Mouse (Mus musculus) frontal cortex, postnatal 25 days (tissue): ENCODE measurements around the gene Hist2h2ab.
"Not testable (repeated sequence)": the region's sequence is repeated elsewhere in the genome, so short reads cannot be mapped to it uniquely, and the experiment has no call there.

ENCODE experiments used
- DNase-seq, 2 experiments: peaks; one replicate each; pipeline ENCODE4 v3.0.0; 2022; ENCODE audit warnings: low spot score in 2 of 2

The Hist2h2ab gene

DNA sequence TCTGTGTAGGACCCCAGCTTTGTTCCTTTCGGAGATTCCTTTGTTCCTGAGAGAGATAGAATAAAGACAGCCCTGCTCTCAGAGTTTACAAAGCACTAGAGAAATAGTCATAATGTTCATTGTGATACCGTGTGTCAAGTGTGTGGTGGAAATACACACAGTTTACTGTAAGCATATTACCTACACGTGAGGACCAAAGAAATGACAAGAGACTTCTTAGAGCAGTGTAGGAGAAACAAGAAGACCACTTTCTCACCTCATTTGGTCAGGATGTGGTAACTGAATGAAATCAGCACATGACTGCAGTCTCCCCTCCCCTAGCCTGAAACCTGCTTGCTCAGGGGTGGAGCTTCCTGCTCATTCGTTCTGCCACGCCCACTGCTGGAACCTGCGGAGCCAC, 21.5 kb upstream of the Hist2h2ab start:
- no peak for DNase-seq

DNA sequence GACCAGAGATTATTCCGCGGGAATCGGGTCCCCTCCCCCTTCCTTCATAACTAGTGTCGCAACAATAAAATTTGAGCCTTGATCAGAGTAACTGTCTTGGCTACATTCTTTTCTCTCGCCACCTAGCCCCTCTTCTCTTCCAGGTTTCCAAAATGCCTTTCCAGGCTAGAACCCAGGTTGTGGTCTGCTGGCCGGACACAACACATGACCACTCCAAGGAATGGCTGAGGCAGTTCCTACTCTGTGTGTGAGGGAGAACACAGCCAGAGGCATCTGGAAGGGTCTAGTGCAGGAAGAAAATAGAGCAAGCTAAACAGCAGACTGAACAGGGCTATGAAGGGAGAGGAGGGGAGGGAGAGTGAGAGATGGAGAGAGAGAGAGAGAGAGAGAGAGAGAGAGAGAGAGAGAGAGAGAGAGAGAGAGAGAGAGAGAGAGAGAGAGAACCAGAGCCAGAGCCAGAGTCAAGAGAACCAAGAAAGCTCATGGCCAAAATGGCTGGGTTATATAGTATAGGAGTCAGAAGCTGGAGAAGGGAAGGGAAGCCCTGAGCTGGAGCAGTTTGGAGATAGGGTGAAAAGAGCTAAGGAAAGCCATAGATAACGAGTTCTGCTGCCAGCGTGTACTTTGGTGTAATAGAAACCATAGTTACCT, 20.9 kb upstream of the Hist2h2ab start:
- not testable (repeated sequence) for DNase-seq

DNA sequence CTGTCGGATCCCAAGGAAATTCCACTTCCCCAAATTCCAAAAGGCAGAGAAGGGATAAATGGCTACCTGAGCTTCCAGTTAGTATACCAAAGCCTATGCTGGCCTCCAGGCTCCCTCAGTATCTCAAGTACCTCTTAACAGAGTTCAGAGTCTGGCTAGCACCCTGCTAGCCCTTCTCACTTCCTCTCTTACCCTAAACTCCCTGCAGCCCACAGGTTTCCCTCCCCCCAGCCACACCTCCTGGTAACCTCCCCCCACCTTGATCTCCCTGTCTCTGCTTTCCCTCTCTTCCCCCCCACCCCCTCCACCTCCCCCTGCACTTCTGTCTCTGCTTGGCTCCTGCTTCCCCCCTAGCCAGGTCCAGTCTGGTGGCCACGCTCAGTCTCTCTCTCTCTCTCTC, 19.9 kb upstream of the Hist2h2ab start:
- no peak for DNase-seq

DNA sequence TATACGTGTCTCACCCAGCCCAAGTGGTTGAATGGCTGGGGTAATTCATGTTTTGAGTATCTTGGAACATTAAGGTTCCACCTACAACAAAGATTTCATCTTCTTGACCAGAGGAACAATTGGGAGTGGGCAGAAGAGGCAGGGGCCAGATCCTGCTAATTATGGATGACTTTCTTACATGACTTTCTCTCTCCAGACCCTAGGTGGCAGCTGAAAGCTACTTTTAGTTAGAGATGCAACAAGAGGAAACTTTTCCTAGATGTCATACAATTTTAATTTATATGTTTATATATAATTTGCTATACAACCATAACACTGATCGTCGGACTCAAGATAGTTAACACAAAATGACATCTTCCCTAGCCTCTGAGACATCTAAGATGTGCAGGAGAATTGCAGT, 11.8 kb upstream of the Hist2h2ab start:
- no peak for DNase-seq

DNA sequence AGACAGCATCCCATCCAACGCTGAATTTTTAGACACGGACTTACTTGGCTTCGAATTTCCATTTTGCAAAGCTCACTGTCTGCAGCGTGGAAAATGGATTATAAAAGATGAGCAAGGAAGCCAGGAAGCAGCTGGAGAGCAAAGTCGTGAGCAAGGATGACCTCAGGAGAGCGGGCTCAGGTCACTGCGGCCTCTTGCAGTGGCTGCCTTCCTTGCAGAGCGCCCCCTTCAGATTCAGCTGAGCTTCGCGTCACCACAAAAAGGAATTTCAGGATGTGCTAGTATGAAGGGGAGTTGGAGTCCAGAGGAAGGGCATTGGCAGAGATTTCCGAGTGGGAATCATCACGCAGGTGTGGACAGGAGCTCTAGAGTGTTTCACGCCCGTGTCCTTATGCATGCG, 10.4 kb upstream of the Hist2h2ab start:
- DNase-seq, result no peak

DNA sequence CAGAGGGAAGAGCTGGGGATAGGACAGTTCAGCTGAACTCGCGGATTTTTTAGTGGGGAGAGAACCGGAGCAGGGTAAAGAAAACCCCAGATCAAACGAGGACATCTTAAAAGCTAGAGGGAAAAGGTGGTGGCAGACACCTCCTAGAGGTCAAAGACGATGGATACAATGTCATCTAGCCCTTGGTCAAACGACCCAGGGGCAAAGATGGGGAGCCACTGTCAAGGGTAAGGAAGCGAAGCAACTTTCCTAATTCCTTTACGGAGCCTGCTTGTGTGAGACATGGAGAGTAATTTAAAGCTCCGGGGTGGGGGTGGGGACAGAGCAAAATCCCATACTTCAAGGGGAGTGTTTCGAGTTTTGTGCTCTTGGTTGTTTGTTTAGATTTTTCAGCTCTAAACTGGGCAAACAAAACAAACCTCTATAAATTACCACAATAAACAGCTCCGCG, 449 bp upstream of the Hist2h2ab start:
- no peak for DNase-seq

DNA sequence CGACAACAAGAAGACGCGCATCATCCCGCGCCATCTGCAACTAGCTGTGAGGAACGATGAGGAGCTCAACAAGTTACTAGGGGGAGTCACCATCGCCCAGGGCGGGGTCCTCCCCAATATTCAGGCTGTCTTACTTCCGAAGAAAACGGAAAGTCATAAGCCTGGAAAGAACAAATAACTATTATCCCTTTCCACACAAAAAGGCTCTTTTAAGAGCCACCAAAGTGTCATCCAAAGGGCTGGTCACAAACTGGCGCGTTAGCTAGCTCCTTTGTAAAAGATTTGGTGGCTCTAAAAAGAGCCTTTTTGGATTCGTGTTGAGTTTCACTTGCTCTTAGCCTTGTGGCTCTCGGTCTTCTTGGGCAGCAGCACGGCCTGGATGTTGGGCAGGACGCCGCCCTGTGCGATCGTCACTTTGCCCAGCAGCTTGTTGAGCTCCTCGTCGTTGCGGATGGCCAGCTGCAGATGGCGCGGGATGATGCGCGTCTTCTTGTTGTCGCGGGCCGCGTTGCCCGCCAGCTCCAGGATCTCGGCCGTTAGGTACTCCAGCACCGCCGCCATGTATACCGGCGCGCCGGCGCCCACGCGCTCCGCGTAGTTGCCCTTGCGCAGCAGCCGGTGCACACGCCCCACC, 583 bp downstream of the Hist2h2ab start:
- DNase-seq, result not testable (repeated sequence)

DNA sequence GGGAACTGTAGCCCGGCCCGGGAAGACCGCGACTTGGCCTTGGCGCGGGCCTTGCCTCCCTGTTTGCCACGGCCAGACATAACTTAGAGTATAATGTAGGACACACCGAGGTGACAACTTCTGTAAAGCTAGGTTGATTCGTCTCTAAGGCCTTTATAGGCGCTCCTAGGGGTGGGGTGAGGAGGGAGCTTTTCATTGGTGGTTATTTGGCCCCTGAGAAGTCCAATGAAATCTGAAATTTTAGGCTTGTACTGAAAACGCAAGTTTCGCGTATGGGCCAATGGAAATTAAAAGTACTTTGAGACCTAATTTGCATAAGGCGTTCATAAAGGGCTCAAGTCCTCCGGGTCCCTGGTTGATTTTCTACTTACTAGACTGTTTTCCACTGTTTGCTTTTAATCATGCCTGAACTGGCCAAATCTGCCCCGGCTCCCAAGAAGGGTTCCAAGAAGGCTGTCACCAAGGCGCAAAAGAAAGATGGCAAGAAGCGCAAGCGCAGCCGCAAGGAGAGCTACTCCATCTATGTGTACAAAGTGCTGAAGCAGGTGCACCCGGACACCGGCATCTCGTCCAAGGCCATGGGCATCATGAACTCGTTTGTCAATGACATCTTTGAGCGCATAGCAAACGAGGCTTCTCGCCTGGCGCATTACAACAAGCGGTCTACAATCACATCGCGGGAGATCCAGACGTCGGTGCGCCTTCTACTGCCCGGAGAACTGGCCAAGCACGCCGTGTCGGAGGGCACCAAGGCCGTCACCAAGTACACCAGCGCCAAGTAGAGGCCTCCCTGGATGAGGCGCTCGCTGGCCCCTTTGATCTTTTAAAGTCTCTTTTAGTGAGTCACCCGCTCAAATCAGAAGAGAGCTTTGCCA, 1.3 kb downstream of the Hist2h2ab start, which contains the start of the genes Hist2h2ac and Hist2h2be:
TSS of gene Hist2h2ac (minus strand) at position 116 of the 875 bp plus-strand sequence.
TSS of gene Hist2h2be (plus strand) at position 355 of the 875 bp plus-strand sequence.
- DNase-seq, result peak; percentile 75 to 76

DNA sequence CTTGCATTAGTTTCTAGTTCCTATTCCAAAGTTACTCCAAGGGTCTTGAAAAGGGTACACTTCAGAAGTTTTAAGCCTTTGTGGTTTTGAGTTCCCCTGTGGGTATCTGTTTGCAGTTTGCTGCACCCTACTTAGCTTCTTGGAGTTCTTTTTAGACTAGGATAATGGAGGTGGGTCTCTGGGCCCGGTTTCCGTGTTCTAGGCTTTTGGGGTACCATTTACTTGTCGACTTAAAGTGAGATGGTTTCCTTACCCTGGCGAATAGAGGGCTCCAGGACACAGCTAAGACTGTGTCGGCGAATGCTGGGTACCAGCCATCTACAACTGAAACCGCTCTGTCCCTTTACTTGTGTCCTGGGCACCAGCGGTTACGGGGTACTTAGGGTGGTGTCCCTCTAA, 2.0 kb downstream of the Hist2h2ab start:
- DNase-seq, result no peak

DNA sequence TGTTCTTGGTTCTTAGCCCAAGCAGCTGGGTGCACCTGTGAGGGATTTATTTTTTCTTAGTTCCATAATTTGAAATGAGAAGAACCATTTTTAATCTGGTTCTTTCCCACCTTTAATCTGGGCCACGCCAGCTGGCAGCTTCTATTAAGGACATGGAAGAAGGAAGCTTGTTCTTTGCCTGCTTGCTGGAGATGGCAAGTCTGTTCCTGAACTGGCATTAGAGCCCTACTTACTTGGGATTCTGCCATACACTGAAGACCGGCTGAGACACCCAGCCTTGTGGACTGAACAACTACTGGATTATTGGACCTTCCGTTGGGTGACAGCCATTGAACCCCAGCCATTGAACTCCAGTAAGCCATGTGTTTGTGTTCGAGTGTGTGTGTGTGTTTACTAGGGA, 3.1 kb downstream of the Hist2h2ab start:
- no peak for DNase-seq

DNA sequence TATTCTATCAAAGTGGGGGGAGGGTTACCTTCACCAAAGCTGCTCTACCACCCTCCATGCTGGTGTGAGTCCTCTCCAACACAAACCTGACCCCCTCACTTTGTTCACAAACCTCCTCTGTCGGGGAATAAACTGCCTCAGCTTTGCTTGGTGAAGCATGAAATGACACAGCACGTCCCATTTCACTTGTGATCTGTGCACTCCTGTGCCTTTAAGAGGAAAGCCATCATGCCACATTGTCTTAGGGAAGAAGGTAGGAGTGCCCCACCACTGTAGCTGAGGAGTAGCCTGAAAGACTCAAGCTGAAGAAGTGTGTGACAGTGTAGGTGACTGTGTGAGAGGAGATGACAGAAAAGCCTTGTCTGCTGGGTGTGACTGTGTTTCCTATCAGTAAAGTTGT, 5.8 kb downstream of the Hist2h2ab start:
- no peak for DNase-seq

DNA sequence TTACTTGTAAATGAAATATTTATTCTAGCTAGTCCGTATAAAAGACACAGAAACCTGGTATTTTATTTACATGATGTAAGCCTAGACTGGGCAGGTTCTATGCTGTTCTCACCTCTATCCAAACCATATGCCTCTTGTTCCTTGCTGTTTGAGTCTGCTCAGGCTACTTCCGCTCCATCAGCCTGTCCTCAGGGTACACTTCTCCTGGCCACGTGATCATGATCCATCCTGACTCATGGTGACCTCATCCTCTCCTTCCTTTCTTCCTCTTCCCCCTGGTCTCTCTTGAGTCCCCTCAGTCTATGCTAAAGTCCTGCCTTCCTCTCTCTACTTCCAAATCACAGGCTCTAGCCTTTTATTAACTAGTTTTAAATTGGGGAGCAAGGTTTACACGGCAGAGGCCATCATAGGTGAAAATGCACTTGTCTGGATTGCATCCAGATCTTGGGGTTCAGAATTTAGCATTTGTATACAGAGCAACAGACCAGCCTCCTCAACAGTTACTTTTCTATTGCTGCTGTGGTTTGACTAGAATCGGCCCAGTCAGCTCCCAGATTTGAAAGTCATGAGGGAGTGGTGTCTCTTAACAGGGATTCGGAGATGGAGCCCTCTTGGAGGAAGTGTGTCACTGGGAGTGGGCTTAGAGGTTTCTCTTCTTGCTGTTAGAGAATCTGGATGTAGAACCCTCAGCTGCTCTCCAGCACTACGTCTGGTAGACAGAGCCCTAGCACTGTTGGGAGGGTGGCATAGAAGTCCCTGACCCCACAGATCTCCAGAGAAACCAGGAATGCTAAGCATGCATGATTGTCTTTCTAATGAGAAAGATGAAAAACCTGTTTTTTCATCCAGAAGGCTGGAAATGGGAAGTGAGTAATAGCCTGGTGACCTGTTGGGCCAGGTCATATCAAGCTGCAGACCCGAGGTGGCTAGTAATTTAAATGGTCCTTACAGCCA, 7.3 kb downstream of the Hist2h2ab start:
- DNase-seq, result no peak

DNA sequence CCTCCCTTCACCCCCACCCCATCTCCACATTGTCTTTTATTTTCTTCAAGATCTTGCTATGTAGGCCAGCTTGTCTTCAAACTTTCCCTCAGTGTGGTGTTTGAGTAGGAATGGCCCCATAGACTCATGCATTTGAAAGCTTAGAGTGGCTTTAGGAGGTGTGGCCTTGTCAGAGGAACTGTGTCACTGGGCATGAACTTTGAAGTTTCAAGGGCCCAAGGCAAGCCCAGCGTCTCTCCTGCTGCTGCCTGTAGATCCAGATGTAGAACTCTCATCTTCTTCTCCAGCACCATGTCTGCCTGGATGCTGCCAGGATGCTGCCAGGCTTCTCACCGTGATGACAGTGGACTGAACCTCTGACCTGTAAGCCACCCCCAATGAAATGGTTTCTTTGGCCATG, 9.2 kb downstream of the Hist2h2ab start:
- no peak for DNase-seq

DNA sequence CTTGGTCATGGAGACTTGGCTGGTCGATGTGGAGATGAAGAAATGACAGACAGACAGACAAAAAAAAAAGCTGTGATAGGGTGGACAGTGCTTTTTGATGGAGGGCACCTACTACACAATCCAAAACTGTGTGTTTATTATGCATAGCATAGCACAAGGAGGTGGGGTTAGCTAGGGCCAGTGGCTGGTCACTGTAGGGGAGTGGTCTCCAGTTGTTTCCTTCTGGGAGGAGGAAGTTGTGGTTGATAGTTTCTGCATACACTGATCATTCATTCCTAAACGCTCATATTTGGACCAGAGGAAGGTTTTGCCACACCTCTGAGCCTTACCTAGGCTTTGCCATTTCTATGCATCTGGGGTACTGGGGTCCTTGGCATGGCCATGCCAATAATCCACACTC, 10.7 kb downstream of the Hist2h2ab start:
- DNase-seq, result no peak

DNA sequence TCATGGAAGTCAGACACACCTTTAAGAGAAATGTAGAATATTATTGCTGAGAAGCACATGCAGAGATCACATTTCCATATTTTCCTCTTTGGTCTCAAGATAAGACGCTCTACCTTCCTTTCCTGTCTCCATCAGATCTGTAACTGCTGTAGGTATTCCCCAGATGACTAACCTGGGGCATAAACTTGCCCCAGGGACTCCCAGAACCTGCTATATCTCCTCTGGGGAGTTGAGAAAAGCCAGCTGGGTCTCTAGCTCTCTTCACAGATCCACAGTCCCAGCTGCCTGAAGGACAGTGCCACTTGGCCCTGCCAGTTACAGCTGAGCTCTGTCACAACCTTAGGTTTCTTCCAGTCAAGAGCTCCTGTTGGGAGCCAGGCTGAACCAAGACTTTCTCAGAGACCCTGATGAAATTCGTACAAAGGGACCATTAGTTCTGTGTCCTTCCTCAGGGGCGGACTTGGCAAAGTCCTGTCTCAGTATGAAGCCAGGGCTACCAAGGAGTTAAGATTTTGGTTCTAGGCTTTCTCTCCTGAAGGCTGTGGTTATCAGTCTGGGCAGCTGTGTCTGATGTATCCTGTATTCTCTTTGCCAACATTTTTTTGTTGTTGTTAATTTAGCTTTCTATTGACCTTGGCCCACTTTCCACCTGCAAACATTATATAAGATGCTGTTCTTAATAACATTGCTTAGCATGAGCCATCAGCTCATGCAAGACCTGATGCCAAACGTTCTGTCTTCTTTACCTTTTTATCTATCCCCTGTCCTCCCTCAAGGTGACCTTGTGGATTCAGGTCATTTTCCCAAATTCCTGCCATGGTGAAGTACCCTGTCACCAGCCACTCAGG, 11.5 kb downstream of the Hist2h2ab start:
- no peak for DNase-seq

DNA sequence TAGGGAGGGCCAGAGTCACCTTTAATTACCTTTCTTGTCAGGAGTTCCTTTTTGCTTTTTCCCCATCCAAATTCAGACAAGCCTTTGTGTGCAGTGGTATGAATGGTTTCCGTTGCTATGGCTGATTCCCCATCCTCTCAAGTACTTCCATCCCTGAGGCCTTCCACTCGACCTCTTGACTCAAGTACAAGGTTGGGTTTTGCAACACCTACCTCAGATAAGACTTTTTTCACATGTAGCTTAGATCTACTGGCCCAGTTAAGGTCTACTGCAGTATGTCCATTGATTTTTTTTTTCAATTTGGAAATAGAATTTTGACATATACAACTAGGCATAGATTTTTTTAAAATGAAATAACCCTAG, 12.1 kb downstream of the Hist2h2ab start:
- no peak for DNase-seq

DNA sequence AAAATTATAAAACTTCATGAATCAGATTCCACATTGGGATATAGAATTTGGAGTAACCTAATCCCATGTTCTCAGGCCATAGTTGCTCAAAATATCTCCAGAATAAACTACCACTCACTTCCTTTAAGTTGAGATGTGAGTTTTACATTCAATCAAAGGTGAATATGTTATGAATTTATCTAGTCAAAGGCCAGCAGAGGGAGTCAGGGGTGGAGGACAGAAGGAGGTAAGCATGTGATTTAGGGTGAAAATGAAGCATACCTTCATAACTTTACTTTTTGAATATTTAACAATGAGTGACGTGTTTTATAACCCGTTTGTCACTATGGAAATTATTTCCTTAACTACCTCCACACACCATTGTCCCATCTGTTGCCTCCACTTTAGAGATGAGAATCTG, 15.2 kb downstream of the Hist2h2ab start:
- DNase-seq, result no peak

DNA sequence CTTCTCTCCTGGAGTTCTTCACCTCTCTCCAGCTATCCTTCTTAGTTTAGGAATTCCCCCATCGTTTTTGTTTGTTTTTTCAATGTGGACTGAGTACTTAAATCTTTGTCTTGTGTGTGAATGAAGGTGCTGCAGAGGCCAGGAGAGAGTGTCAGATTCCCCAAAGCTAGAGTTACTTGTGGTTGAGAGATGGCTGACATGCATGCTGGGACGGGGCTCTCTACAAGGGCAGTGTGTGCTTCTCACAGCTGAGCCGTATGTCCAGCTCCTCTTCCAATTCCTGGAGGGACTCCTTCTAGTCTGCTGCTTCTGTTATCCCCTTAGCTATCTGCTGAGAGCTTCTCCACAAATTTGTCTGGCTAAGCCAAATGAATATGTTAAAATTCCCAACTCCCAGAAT, 16.2 kb downstream of the Hist2h2ab start:
- DNase-seq, result no peak

DNA sequence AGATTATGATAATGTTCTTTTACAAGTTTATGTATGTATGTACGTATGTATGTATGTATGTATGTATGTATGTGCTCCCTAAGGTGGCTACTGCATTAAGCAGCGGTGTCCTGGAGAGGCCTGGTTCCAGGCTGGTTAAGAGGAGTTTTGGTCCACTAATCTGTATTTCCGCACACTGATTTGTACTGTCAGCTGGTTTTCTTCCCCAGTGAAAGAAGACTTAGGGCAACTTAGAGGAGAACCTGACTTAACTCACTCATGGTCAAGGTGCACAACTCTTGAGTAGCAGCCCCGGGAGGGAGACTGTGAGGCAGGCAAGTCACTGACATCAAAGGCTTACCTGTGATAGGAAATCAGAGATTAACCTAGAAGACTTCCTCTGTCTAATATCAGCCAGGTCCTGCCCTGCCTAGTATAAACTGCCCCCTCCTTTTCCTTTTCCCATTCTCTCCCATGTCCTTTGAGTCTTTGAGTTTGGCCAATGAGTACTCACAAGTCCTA, 17.2 kb downstream of the Hist2h2ab start:
- no peak for DNase-seq

DNA sequence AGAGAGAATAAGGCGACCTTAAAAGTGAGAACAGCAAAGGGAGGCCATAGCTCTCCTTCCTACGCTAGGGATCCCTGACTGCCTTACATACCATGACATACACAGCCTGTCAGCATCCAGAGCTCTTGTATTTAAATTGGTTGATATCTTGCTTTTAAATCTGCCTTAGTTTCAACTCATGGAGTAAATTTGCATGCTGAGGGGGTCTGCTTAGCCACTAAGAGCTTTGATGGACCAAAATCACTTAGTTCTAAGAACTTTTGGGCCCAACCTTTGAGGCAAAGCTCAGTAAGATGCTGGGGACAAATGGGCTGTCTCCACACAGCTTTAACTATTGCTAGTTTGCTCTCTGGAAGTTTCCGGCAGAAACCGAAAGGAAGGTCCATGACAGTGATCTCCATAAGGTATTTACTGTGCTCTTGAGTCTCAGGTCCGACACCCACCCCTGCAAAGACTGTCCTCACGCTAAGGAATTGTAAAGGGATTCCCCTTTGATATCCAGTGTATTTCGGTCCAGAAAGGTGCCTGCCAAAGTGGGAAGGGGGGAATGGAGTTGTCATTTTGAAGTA, 17.8 kb downstream of the Hist2h2ab start:
- no peak for DNase-seq
